Mouse (Mus musculus): ENCODE measurements around the gene Osgin1. TPM values are rescaled to one million over a fixed set of nuclear protein-coding genes. Genes with fewer than 3 reads are reported as not detected.

Osgin1 gene
- not detected in 2 replicates for total RNA-seq (2017)

GRCm38 (mm10) chr8:119433582-119434174 lies at the start of gene Osgin1:
Gene Osgin1 (plus strand): TSS chr8:119434124.
- ATAC-seq (replicated peaks; ENCODE audit: low read depth, poor library complexity, severe bottlenecking) = no peak

GRCm38 (mm10) chr8:119384478-119384877 lies 49.4 kb upstream of the Osgin1 start:
- ATAC-seq (replicated peaks; ENCODE audit: low read depth, poor library complexity, severe bottlenecking) = peak; percentile 74

GRCm38 (mm10) chr8:119385854-119386253 lies 48.1 kb upstream of the Osgin1 start:
- peak; percentile 47; the same call in 1 of the 2 replicates for ATAC-seq (replicated peaks; ENCODE audit: low read depth, poor library complexity, severe bottlenecking)

GRCm38 (mm10) chr8:119386988-119387387 lies 46.9 kb upstream of the Osgin1 start:
- no peak for ATAC-seq (replicated peaks; ENCODE audit: low read depth, poor library complexity, severe bottlenecking)

GRCm38 (mm10) chr8:119394097-119394496 lies 39.8 kb upstream of the Osgin1 start:
- ATAC-seq (replicated peaks; ENCODE audit: low read depth, poor library complexity, severe bottlenecking) = peak; percentile 13; the same call in 1 of the 2 replicates

- peak; percentile 98 for ATAC-seq (replicated peaks; ENCODE audit: low read depth, poor library complexity, severe bottlenecking)
Observed at GRCm38 (mm10) chr8:119394524-119395026, 39.3 kb upstream of the Osgin1 start, which contains the start of gene Mlycd. Gene Mlycd (plus strand): TSS chr8:119394878.

- ATAC-seq (replicated peaks; ENCODE audit: low read depth, poor library complexity, severe bottlenecking) = no peak
Observed at GRCm38 (mm10) chr8:119395072-119395950, 38.6 kb upstream of the Osgin1 start.

- ATAC-seq (replicated peaks; ENCODE audit: low read depth, poor library complexity, severe bottlenecking) = no peak
Observed at GRCm38 (mm10) chr8:119398558-119398957, 35.4 kb upstream of the Osgin1 start.

GRCm38 (mm10) chr8:119399255-119399654 lies 34.7 kb upstream of the Osgin1 start:
- no peak for ATAC-seq (replicated peaks; ENCODE audit: low read depth, poor library complexity, severe bottlenecking)

GRCm38 (mm10) chr8:119400122-119400671 lies 33.7 kb upstream of the Osgin1 start:
- ATAC-seq (replicated peaks; ENCODE audit: low read depth, poor library complexity, severe bottlenecking) = no peak

- no peak for ATAC-seq (replicated peaks; ENCODE audit: low read depth, poor library complexity, severe bottlenecking)
Observed at GRCm38 (mm10) chr8:119400904-119401303, 33.0 kb upstream of the Osgin1 start.

- no peak for ATAC-seq (replicated peaks; ENCODE audit: low read depth, poor library complexity, severe bottlenecking)
Observed at GRCm38 (mm10) chr8:119403912-119404311, 30.0 kb upstream of the Osgin1 start.

- ATAC-seq (replicated peaks; ENCODE audit: low read depth, poor library complexity, severe bottlenecking) = no peak
Observed at GRCm38 (mm10) chr8:119404648-119405047, 29.3 kb upstream of the Osgin1 start.

- no peak for ATAC-seq (replicated peaks; ENCODE audit: low read depth, poor library complexity, severe bottlenecking)
Observed at GRCm38 (mm10) chr8:119408311-119408710, 25.6 kb upstream of the Osgin1 start.

- peak; percentile 59 for ATAC-seq (replicated peaks; ENCODE audit: low read depth, poor library complexity, severe bottlenecking)
Observed at GRCm38 (mm10) chr8:119412037-119412734, 21.7 kb upstream of the Osgin1 start.

- peak; percentile 88 for ATAC-seq (replicated peaks; ENCODE audit: low read depth, poor library complexity, severe bottlenecking)
Observed at GRCm38 (mm10) chr8:119412735-119413498, 21.0 kb upstream of the Osgin1 start.

GRCm38 (mm10) chr8:119413605-119414004 lies 20.3 kb upstream of the Osgin1 start:
- ATAC-seq (replicated peaks; ENCODE audit: low read depth, poor library complexity, severe bottlenecking) = no peak

- ATAC-seq (replicated peaks; ENCODE audit: low read depth, poor library complexity, severe bottlenecking) = no peak
Observed at GRCm38 (mm10) chr8:119420318-119420717, 13.6 kb upstream of the Osgin1 start.

GRCm38 (mm10) chr8:119421603-119422122 lies 12.3 kb upstream of the Osgin1 start:
- ATAC-seq (replicated peaks; ENCODE audit: low read depth, poor library complexity, severe bottlenecking) = no peak

Data from common myeloid progenitor, adult 5-6 weeks (primary cell).